Mouse (Mus musculus) lung, adult 2 months (tissue): ENCODE data around the gene Ifnl3.

Experiments used
- CTCF ChIP-seq: fragments of 200-500 bp; IDR thresholded peaks from 2 replicates; pipeline ENCODE4 v1.5.1; 2011; ENCODE audit warnings: mild to moderate bottlenecking, low read length, control low read depth; ENCODE audit not compliant: insufficient read depth
- POLR2A ChIP-seq: fragments of 200-500 bp; IDR thresholded peaks from 2 replicates; pipeline ENCODE4 v1.6.1; 2011; ENCODE audit warnings: low read depth, mild to moderate bottlenecking, control low read depth, low read length, borderline replicate concordance; ENCODE audit errors: extremely low read depth

DNA sequence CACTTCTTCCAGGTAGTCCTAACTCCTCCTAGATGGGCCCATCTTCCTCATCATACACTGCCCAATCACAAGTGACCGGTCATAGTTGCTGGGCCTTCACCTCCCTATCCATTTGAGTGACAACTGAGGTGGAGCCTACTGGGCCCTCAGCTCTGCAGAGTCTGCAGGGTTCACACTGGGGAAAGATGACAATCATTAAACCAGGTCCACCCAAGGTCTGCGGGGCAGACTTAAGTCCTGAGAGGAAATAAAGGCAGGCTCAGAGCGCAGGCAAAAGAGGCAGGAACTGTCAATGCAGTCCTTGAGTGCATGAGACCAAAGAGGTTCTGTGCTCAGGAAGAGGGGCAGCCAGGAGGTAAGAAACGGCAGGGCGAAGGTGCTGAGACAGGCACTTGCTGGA lies 50.1 kb downstream of the Ifnl3 start:
- TF ChIP-seq CTCF: no peak
- TF ChIP-seq POLR2A: no peak
